Mouse (Mus musculus): ENCODE results near the gene Spag8. TPM values are rescaled to one million over a fixed set of nuclear protein-coding genes. Genes with fewer than 3 reads are reported as not detected.

Spag8 gene
- total RNA-seq, 2 experiments from 2014 or later = 0.91 to 1.1 TPM

GRCm38 (mm10) chr4:43613060-43613730 lies 40.2 kb downstream of the Spag8 start:
- DNase-seq (ENCODE audit: low spot score in 2 of 2) = no peak
- intact Hi-C loops (cut with DNase I) = no loop called here

GRCm38 (mm10) chr4:43612534-43612933 lies 40.9 kb downstream of the Spag8 start:
- intact Hi-C loops (cut with DNase I) = no loop called here
- DNase-seq (ENCODE audit: low spot score in 2 of 2) = no peak

GRCm38 (mm10) chr4:43604751-43605685 lies 48.4 kb downstream of the Spag8 start:
- no peak for DNase-seq (ENCODE audit: low spot score in 2 of 2)
- intact Hi-C loops (cut with DNase I) = no loop called here

GRCm38 (mm10) chr4:43604099-43604498 lies 49.3 kb downstream of the Spag8 start:
- DNase-seq (ENCODE audit: low spot score in 2 of 2) = no peak
- intact Hi-C loops (cut with DNase I) = no loop called here

Small RNAs within 50 kb of the gene (microRNA-seq; reads per million reads assigned to microRNA genes)
- not detected for gene Gm25262

Other genes with a start within 250 kb of the Spag8 start
- gene Fam166b, start 224.5 kb downstream of the Spag8 start, total RNA-seq (2021) = 1 to 10 TPM in 1 of 2 experiments, under 1 TPM in 1; 0.69 to 1.4 TPM
- 10 to 100 TPM; 87.8 to 92.9 TPM for gene Tesk1, start 211.7 kb downstream of the Spag8 start, total RNA-seq (2021)
- gene Cd72, start 199.0 kb downstream of the Spag8 start, total RNA-seq (2021) = 1 to 10 TPM in 1 of 2 experiments, under 1 TPM in 1; 0.59 to 1.2 TPM
- gene Sit1, start 169.9 kb downstream of the Spag8 start, total RNA-seq (2021) = not detected
- gene Ccdc107, start 160.7 kb downstream of the Spag8 start, total RNA-seq (2021) = 10 to 100 TPM; 25.5 to 25.9 TPM
- under 1 TPM; 0.70 to 0.79 TPM for gene Arhgef39, start 153.9 kb downstream of the Spag8 start, total RNA-seq (2021)
- 1 to 10 TPM in 1 of 2 experiments, under 1 TPM in 1; 0.54 to 1.1 TPM for gene Car9, start 146.6 kb downstream of the Spag8 start, total RNA-seq (2021)
- 10 to 100 TPM in 1 of 2 experiments, 1 to 10 TPM in 1; 8.7 to 10.0 TPM for gene Tpm2, start 129.8 kb downstream of the Spag8 start, total RNA-seq (2021)
- 10 to 100 TPM; 74.4 to 84.8 TPM for gene Creb3, start 91.3 kb downstream of the Spag8 start, total RNA-seq (2021)
- gene Tln1, start 90.9 kb downstream of the Spag8 start, total RNA-seq (2021) = 10 to 100 TPM; 43.0 to 45.4 TPM
- gene Rgp1, start 74.9 kb downstream of the Spag8 start, total RNA-seq (2021) = 10 to 100 TPM; 42.3 to 55.8 TPM
- 10 to 100 TPM; 64.9 to 71.9 TPM for gene Gba2, start 74.7 kb downstream of the Spag8 start, total RNA-seq (2021)
- not detected for gene Msmp, start 69.1 kb downstream of the Spag8 start, total RNA-seq (2021)
- 10 to 100 TPM; 46.4 to 62.2 TPM for gene Npr2, start 21.7 kb downstream of the Spag8 start, total RNA-seq (2021)
- 10 to 100 TPM; 31.4 to 39.5 TPM for gene Hint2, start 2.9 kb upstream of the Spag8 start, total RNA-seq (2021)
- gene Tmem8b, start 15.4 kb upstream of the Spag8 start, total RNA-seq (2021) = 10 to 100 TPM; 65.1 to 67.9 TPM
- gene Fam221b, start 15.6 kb upstream of the Spag8 start, total RNA-seq (2021) = 1 to 10 TPM; 2.1 to 2.3 TPM
- gene Olfr70, start 47.2 kb upstream of the Spag8 start, total RNA-seq (2021) = not detected
- not detected for gene Olfr71, start 56.7 kb upstream of the Spag8 start, total RNA-seq (2021)
- 1 to 10 TPM; 1.2 to 1.7 TPM for gene Hrct1, start 73.6 kb upstream of the Spag8 start, total RNA-seq (2021)
- gene Spaar, start 76.4 kb upstream of the Spag8 start, total RNA-seq (2021) = 1 to 10 TPM in 1 of 2 experiments, under 1 TPM in 1; 0.62 to 1.1 TPM
- not detected for gene Olfr159, start 117.4 kb upstream of the Spag8 start, total RNA-seq (2021)
- gene Olfr156, start 170.3 kb upstream of the Spag8 start, total RNA-seq (2021) = not detected
- gene Olfr157, start 186.6 kb upstream of the Spag8 start, total RNA-seq (2021) = not detected
- not detected for gene Olfr155, start 198.0 kb upstream of the Spag8 start, total RNA-seq (2021)
- gene Reck, start 221.9 kb upstream of the Spag8 start, total RNA-seq (2021) = 1 to 10 TPM; 5.7 to 7.3 TPM

Data from left cerebral cortex, postnatal 36 days (tissue).